Mouse (Mus musculus) embryo, embryonic 11 days (tissue): ENCODE data around the gene Ltbp2.

Experiments used
- DNase-seq: peaks from one replicate; pipeline ENCODE4 v3.0.0-alpha.2; 2015

Gene Ltbp2

DNA sequence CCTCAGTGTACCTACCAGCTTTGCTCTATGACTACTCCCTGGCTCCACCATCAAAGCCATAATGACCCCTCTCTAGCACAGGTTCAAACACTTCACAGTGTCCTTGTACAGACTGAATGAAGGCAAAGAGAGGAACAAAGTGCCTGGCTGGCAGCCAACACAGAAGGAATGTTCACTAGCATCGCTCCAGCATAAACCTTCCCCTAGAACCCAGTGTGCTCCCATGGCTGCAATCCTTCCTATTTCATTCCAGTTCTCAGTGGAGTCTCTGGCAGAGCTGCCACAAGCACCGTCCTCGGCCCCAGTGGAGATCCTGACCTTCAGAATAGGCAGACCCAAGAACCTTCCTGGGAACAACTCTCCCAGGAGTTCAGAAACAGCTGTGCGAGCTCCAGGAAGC is 75.9 kb downstream of the Ltbp2 start:
- DNase-seq: no peak

- DNase-seq: no peak
Observed at GRCm38 (mm10) chr12:84799086-84799485, 77.2 kb downstream of the Ltbp2 start.

GRCm38 (mm10) chr12:84794647-84795046 is 81.7 kb downstream of the Ltbp2 start:
- no peak for DNase-seq

- DNase-seq: no peak
Observed at GRCm38 (mm10) chr12:84792629-84793028, 83.7 kb downstream of the Ltbp2 start.

GRCm38 (mm10) chr12:84790853-84791252 is 85.5 kb downstream of the Ltbp2 start:
- no peak for DNase-seq

- DNase-seq: no peak
Observed at GRCm38 (mm10) chr12:84786091-84786490, 90.2 kb downstream of the Ltbp2 start.

- DNase-seq: peak; percentile 95
Observed at GRCm38 (mm10) chr12:84784604-84785381, 91.5 kb downstream of the Ltbp2 start.

DNA sequence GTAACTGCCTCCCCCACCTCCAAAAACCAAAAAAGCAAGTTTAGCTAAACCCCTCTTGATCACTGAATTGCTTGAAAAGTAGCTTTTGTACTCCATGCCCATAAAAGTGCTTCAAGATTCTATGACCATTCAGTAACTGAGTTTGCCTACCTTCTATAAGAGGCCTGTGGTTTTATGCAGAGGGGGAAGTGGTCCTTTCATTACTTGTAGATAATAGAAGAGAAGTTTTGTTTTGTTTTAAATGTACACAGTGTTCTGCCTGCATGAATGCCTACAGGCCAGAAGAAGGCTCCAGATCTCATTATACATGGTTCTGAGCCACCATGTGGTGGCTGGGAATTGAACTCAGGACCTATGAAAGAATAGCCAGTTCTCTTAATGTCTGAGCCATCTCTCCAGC is 100.1 kb downstream of the Ltbp2 start:
- no peak for DNase-seq

- DNase-seq: no peak
Observed at GRCm38 (mm10) chr12:84774376-84774775, 102.0 kb downstream of the Ltbp2 start.

GRCm38 (mm10) chr12:84773476-84773875 is 102.9 kb downstream of the Ltbp2 start:
- peak; percentile 31 for DNase-seq

DNA sequence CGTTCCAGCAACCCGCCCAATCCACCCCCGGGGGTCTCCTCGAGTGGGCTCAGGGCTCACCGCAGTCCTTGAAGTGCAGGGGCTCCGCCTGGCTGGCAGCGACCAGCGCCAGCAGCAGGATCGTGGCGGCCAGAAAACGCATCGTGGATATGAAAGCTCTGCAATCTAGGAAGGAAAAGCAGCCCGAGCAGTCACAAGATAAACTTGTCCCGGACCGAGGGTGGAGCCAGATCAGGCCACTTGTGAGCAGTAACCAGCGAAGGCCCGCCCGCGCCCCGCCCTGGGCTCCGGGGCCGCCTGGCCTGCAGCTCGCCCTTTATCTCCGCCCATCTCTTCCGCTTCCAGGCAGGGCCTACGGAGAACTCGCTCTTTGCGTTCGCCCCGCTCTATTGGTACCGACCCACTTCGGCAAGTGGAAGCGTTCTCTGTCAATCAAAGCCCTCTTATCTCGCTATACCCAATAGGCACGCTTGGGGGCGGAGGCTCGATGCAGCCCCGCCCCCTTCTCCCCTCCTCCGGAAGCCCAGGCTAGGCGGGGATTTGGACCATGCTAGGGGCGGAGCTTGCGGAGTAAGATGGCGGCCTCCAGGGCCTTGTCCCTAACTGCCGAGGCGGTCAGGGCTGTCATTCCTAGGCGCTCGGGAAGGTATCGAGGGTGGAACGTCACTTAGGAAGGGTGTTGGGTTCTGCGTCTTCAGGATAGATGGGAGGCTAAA is 103.4 kb downstream of the Ltbp2 start, which contains the start of the genes Npc2 and Isca2:
Npc2 (minus strand) TSS at position 427 of the 716 bp plus-strand sequence.
Isca2 (plus strand) TSS at position 526 of the 716 bp plus-strand sequence.
- peak; percentile 100 for DNase-seq

DNA sequence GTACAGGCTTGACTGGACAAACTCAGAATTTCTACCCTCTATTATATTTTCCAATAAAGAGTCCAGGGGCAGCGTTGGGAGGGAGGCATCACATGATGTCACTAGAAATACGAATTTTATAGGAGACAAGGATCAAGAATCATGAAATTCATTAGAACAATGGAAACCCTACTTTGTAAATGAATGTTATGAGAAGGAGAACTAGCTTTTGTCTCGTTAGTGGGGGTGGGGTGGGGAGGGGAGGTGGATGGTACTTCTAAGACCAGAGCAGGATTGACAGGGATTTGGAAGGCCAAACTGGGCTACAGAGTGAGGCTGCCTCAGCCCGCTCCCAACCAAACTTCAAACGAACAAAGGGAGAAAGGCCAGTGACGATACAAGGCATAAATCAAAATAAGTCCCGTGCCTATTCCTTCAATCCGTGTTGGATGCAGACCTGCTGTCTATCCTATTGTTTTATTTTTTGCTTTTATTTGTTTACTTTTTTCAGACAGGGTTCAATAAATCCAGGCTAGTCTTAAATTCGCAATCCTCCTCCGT is 104.3 kb downstream of the Ltbp2 start:
- peak; percentile 65 for DNase-seq

DNA sequence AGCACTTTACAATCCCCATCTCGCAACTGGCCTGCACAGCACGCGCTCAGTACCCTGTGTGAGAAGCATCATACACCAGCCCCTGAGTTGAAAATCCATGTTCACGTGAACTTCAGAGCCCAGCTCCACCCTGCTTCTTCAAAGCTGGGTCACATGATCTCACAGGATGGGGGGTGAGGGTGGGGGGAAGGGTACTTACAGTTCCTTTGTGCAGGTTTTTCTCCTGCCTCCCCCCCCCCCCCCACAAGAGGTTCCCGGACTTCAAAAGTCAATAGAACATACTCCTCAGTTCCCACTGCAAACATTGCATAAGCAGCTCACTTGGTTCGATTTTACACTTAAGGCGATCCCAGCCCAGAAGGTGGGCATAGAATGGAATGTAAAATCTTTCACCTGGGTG is 106.7 kb downstream of the Ltbp2 start:
- DNase-seq: no peak

- DNase-seq: no peak
Observed at GRCm38 (mm10) chr12:84767510-84767909, 108.8 kb downstream of the Ltbp2 start.

GRCm38 (mm10) chr12:84766113-84766735 is 110.1 kb downstream of the Ltbp2 start:
- no peak for DNase-seq

GRCm38 (mm10) chr12:84765506-84765905 is 110.8 kb downstream of the Ltbp2 start:
- DNase-seq: no peak

GRCm38 (mm10) chr12:84764756-84765155 is 111.6 kb downstream of the Ltbp2 start:
- DNase-seq: no peak

DNA sequence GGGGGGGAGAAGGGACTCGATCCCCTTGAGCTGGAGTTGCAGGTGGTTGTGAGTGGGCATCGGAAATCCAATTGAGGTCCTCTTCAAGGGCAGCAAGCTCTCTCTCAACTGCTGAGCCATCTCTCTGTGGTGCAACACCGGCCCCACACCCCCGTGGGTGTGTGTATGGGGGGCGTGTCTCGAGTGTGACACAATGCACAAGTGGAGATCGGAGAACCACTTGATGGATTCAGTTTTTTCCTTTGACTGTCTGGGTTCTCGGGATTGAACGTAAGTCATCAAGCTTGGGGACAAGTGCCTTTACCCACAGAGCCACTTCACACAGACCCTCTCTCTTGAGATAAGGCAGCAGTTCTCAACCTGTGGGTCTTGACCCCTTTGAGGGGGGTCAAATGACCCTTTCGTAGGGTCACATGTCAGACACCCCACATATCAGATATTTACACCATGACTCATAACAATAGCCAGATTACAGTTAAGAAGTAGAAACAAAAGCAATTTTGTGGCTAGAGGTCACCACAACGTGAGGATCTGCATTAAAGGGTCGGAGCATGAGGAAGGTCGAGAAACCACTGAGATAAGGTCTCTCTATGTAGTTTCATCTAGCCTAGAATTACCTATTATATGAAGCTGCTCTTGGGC is 112.6 kb downstream of the Ltbp2 start:
- no peak for DNase-seq

DNA sequence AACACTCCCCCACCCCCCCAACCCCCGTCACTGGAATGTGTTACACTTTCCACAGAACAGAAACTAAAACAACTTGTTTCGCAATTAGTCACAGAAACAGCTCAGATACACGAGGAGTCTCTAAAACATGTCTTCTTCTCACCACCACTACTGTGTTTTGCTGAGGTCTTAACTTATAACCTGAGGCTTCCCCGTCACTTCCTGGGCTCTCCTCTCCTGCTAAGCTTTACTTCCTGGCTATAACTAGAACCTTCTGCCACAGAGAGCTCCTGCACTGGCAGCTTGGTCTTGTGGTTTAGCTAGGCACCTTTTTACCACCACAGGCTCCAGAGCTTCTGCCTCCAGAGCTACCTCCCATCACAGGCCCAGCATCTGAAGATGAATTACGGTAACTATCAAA is 113.8 kb downstream of the Ltbp2 start:
- no peak for DNase-seq

DNA sequence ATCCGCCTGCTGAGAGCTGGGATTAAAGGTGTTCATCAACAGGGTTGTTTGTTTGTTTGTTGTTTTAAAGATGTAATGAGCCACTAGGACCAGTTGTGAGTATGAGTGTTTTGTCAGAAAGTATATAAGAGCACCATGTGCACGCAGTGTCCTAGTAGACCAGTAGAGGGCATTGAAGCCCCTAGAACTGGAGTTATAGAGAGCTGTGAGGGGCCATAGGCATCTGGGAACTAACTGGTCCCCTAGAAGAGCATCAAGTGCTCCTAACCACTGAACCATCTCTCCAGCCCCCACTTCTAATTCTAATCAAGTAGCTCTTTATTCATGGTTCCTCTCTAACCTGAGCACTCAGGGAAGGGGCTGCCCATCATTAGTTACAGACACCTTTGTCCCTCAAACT is 117.3 kb downstream of the Ltbp2 start:
- DNase-seq: peak; percentile 63

GRCm38 (mm10) chr12:84756016-84756415 is 120.3 kb downstream of the Ltbp2 start:
- DNase-seq: no peak

GRCm38 (mm10) chr12:84755008-84755695 is 121.2 kb downstream of the Ltbp2 start:
- peak; percentile 65 for DNase-seq
